Mouse (Mus musculus): ENCODE measurements around the gene Cyp2w1. TPM values are rescaled to one million over a fixed set of nuclear protein-coding genes. Genes with fewer than 3 reads are reported as not detected.
A peak's percentile ranks its signal among the peaks of the same experiment; 100 is the strongest.

Cyp2w1 gene
- polyA plus RNA-seq, 1 experiment from 2014 or later = 4.8 TPM

- Histone ChIP-seq H3K9ac (ENCODE audit: low read length) (no peak overlapping the region), H3K4me1 (replicated peaks; ENCODE audit: control insufficient read depth, insufficient read depth) (peaks cover 9% of the 10 kb centered on the region), H3K4me3 (ENCODE audit: low read depth, low read length) (no peak overlapping the region), H3K4me2 (replicated peaks; ENCODE audit: low read depth) (no peak overlapping the region), H3K27ac (replicated peaks) (no peak overlapping the region), H3K27me3 (ENCODE audit: control insufficient read depth, insufficient read depth, low read length) (no peaks in the 10 kb centered on the region), H3K9me3 (ENCODE audit: control insufficient read depth, low read length) (no peaks in the 10 kb centered on the region), H3K36me3 (ENCODE audit: control insufficient read depth, insufficient read depth, low read length) (no peaks in the 10 kb centered on the region)
- WGBS = 91% methylated on average over 16 of the region's 16 CpGs
- ATAC-seq (ENCODE audit: low FRiP score, low TSS enrichment) (no peak), DNase-seq (ENCODE audit: low spot score) (no peak)
- no peak for TF ChIP-seq EP300 (optimal IDR thresholded peaks at IDR 0.05)
- no peak for TF ChIP-seq CTCF (IDR thresholded peaks at IDR 0.05; ENCODE audit: low read depth)
These were observed 40.8 kb downstream of the Cyp2w1 start for GRCm38 (mm10) chr5:139393197-139393588.

- ATAC-seq (ENCODE audit: low FRiP score, low TSS enrichment) (no peak), DNase-seq (ENCODE audit: low spot score) (no peak)
- Histone ChIP-seq H3K27ac (replicated peaks) (no peak overlapping the region), H3K4me3 (ENCODE audit: low read depth, low read length) (no peak overlapping the region), H3K36me3 (ENCODE audit: control insufficient read depth, insufficient read depth, low read length) (no peaks in the 10 kb centered on the region), H3K4me2 (replicated peaks; ENCODE audit: low read depth) (no peak overlapping the region), H3K27me3 (ENCODE audit: control insufficient read depth, insufficient read depth, low read length) (no peaks in the 10 kb centered on the region), H3K9me3 (ENCODE audit: control insufficient read depth, low read length) (no peaks in the 10 kb centered on the region), H3K4me1 (replicated peaks; ENCODE audit: control insufficient read depth, insufficient read depth) (peaks cover 4% of the 10 kb centered on the region), H3K9ac (ENCODE audit: low read length) (no peak overlapping the region)
- TF ChIP-seq CTCF (IDR thresholded peaks at IDR 0.05; ENCODE audit: low read depth) = no peak
- no peak for TF ChIP-seq EP300 (optimal IDR thresholded peaks at IDR 0.05)
- 59% methylated on average over 7 of the region's 7 CpGs for WGBS
These were observed 42.0 kb downstream of the Cyp2w1 start for GRCm38 (mm10) chr5:139394399-139394798.

DNA sequence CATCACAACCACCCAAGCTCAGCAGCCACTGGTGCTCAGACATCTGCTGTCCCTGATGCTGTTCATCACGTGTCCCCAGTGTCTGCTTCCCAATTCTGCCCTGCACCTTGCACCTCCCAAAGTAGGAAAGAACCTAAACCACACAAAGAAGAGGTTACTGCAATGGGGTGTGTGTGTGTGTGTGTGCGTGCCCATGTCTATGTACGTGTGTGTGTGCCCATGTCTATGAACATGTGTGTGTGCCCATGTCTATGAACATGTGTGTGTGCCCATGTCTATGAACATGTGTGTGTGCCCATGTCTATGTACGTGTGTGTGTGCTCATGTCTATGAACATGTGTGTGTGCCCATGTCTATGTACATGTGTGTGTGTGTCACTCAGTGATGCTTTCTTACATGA, 43.1 kb downstream of the Cyp2w1 start:
- no peak overlapping the region for H3K9ac ChIP-seq (ENCODE audit: low read length)
- H3K4me2 ChIP-seq (replicated peaks; ENCODE audit: low read depth) = no peak overlapping the region
- no peaks in the 10 kb centered on the region for H3K27me3 ChIP-seq (ENCODE audit: control insufficient read depth, insufficient read depth, low read length)
- H3K9me3 ChIP-seq (ENCODE audit: control insufficient read depth, low read length) = no peaks in the 10 kb centered on the region
- no peak for TF ChIP-seq CTCF (IDR thresholded peaks at IDR 0.05; ENCODE audit: low read depth)
- no peak for TF ChIP-seq EP300 (optimal IDR thresholded peaks at IDR 0.05)
- no peak overlapping the region for H3K27ac ChIP-seq (replicated peaks)
- ATAC-seq (ENCODE audit: low FRiP score, low TSS enrichment) = no peak
- no peak for DNase-seq (ENCODE audit: low spot score)
- WGBS = 93% methylated on average over 4 of the region's 4 CpGs
- no peaks in the 10 kb centered on the region for H3K4me1 ChIP-seq (replicated peaks; ENCODE audit: control insufficient read depth, insufficient read depth)
- H3K4me3 ChIP-seq (ENCODE audit: low read depth, low read length) = no peak overlapping the region
- no peaks in the 10 kb centered on the region for H3K36me3 ChIP-seq (ENCODE audit: control insufficient read depth, insufficient read depth, low read length)

- Histone ChIP-seq H3K4me1 (replicated peaks; ENCODE audit: control insufficient read depth, insufficient read depth) (no peaks in the 10 kb centered on the region), H3K9ac (ENCODE audit: low read length) (no peak overlapping the region), H3K4me2 (replicated peaks; ENCODE audit: low read depth) (no peak overlapping the region), H3K36me3 (ENCODE audit: control insufficient read depth, insufficient read depth, low read length) (no peaks in the 10 kb centered on the region), H3K27ac (replicated peaks) (no peak overlapping the region), H3K27me3 (ENCODE audit: control insufficient read depth, insufficient read depth, low read length) (no peaks in the 10 kb centered on the region), H3K9me3 (ENCODE audit: control insufficient read depth, low read length) (no peaks in the 10 kb centered on the region), H3K4me3 (ENCODE audit: low read depth, low read length) (no peak overlapping the region)
- no peak for DNase-seq (ENCODE audit: low spot score)
- 85% methylated on average over 4 of the region's 4 CpGs for WGBS
- TF ChIP-seq CTCF (IDR thresholded peaks at IDR 0.05; ENCODE audit: low read depth) (no peak), EP300 (optimal IDR thresholded peaks at IDR 0.05) (no peak)
- no peak for ATAC-seq (ENCODE audit: low FRiP score, low TSS enrichment)
These were observed 45.0 kb downstream of the Cyp2w1 start for GRCm38 (mm10) chr5:139397359-139397916.

GRCm38 (mm10) chr5:139397959-139398753, 45.7 kb downstream of the Cyp2w1 start:
- DNase-seq (ENCODE audit: low spot score) (peak; percentile 95), ATAC-seq (ENCODE audit: low FRiP score, low TSS enrichment) (peak; percentile 79)
- Histone ChIP-seq H3K36me3 (ENCODE audit: control insufficient read depth, insufficient read depth, low read length) (no peaks in the 10 kb centered on the region), H3K4me3 (ENCODE audit: low read depth, low read length) (no peak overlapping the region), H3K9ac (ENCODE audit: low read length) (no peak overlapping the region), H3K4me1 (replicated peaks; ENCODE audit: control insufficient read depth, insufficient read depth) (no peaks in the 10 kb centered on the region), H3K27ac (replicated peaks) (no peak overlapping the region), H3K4me2 (replicated peaks; ENCODE audit: low read depth) (no peak overlapping the region), H3K9me3 (ENCODE audit: control insufficient read depth, low read length) (no peaks in the 10 kb centered on the region), H3K27me3 (ENCODE audit: control insufficient read depth, insufficient read depth, low read length) (no peaks in the 10 kb centered on the region)
- WGBS = 33% methylated on average over 5 of the region's 5 CpGs
- TF ChIP-seq CTCF (IDR thresholded peaks at IDR 0.05; ENCODE audit: low read depth) (peak; percentile 93), EP300 (optimal IDR thresholded peaks at IDR 0.05) (no peak)

GRCm38 (mm10) chr5:139398786-139399185, 46.4 kb downstream of the Cyp2w1 start:
- Histone ChIP-seq H3K36me3 (ENCODE audit: control insufficient read depth, insufficient read depth, low read length) (no peaks in the 10 kb centered on the region), H3K4me1 (replicated peaks; ENCODE audit: control insufficient read depth, insufficient read depth) (no peaks in the 10 kb centered on the region), H3K9me3 (ENCODE audit: control insufficient read depth, low read length) (no peaks in the 10 kb centered on the region), H3K4me2 (replicated peaks; ENCODE audit: low read depth) (no peak overlapping the region), H3K4me3 (ENCODE audit: low read depth, low read length) (no peak overlapping the region), H3K27me3 (ENCODE audit: control insufficient read depth, insufficient read depth, low read length) (no peaks in the 10 kb centered on the region), H3K9ac (ENCODE audit: low read length) (no peak overlapping the region), H3K27ac (replicated peaks) (no peak overlapping the region)
- TF ChIP-seq EP300 (optimal IDR thresholded peaks at IDR 0.05) = no peak
- TF ChIP-seq CTCF (IDR thresholded peaks at IDR 0.05; ENCODE audit: low read depth) = no peak
- WGBS = 76% methylated on average over 5 of the region's 5 CpGs
- ATAC-seq (ENCODE audit: low FRiP score, low TSS enrichment) = no peak
- no peak for DNase-seq (ENCODE audit: low spot score)
